ENCODE assay signal across 29 mouse cellular contexts in the genomic region with DNA sequence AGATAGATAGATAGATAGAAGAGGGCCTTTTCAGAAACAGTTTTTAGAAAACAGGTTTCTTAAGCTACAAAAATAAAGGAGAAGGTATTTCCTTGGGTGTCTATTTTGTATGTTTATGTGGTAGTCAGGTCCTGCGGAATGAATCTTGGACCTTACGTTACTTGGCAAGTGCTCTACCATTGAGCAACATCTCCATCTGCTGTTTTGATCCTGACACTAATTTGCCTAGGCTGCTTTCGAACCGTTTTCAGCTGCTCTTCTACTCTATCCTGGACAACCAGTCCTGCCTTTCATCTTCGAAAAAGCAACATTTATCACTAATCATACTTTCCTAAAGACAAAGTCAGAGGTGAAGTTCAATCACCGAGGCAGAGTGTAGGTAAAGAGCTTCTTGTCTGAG. TPM values are rescaled to one million over a fixed set of nuclear protein-coding genes. Genes with fewer than 3 reads are reported as not detected.
"Had no signal": no experiment of that assay in that cellular context is flagged by ENCODE, and none has a peak within 500 bp of the region (broad histone marks: within the 10 kb centered on the region; RNA-seq: fewer than 3 reads in every experiment).

No protein-coding gene starts in this region.

- H3K9me3 ChIP-seq: midbrain, embryonic 13.5 days; neural tube, embryonic 13.5 days; stomach, embryonic 15.5 days had no signal

- H3K27ac ChIP-seq: kidney, postnatal 0 days; left cerebral cortex, adult 2 months; liver, embryonic 13.5 days; midbrain, embryonic 10.5 days; midbrain, embryonic 13.5 days; neural tube, embryonic 13.5 days; stomach, embryonic 15.5 days had no signal

- H3K9ac ChIP-seq: liver, embryonic 13.5 days; lung, embryonic 14.5 days; midbrain, embryonic 13.5 days; neural tube, embryonic 13.5 days; stomach, embryonic 15.5 days had no signal

- H3K4me3 ChIP-seq: left cerebral cortex, adult 2 months; liver, embryonic 13.5 days; megakaryocyte, embryonic 14.5 days; midbrain, embryonic 10.5 days; midbrain, embryonic 13.5 days; myocyte; neural tube, embryonic 13.5 days; stomach, embryonic 15.5 days had no signal

- H3K4me1 ChIP-seq: neural tube, embryonic 13.5 days; stomach, embryonic 15.5 days had no signal

- DNase-seq: kidney, adult 18-20 months; kidney, adult 9 months; kidney, postnatal 36 days; layer of hippocampus, postnatal 36 days; liver, embryonic 13.5 days; lung, embryonic 14.5 days; lung, postnatal 10 days; retina, postnatal 1 day; right cerebral cortex, postnatal 25 days; spleen, adult 18-20 months; thymus, adult 18-20 months; thymus, postnatal 36 days had no signal

- H3K4me2 ChIP-seq: liver, embryonic 13.5 days; lung, embryonic 14.5 days; midbrain, embryonic 13.5 days; neural tube, embryonic 13.5 days; stomach, embryonic 15.5 days had no signal

- H3K27me3 ChIP-seq: liver, embryonic 13.5 days; megakaryocyte, embryonic 14.5 days; midbrain, embryonic 13.5 days; neural tube, embryonic 13.5 days; stomach, embryonic 15.5 days had no signal

- ATAC-seq: midbrain, embryonic 13.5 days; midbrain, embryonic 16.5 days had no signal

RNA-seq across cellular contexts. Expression of a gene that starts 18.6 kb away (rescaled TPM):
- total RNA-seq: layer of hippocampus, adult 8-10 months; layer of hippocampus, postnatal 10 days; layer of hippocampus, postnatal 36 days; left cerebral cortex, adult 2 months; left cerebral cortex, postnatal 10 days; left cerebral cortex, postnatal 36 days had no signal
- polyA plus RNA-seq: kidney, postnatal 0 days; limb, embryonic 11.5 days; liver, embryonic 16.5 days; lung, embryonic 14.5 days; midbrain, embryonic 10.5 days; midbrain, embryonic 13.5 days; midbrain, embryonic 16.5 days; myocyte; neural tube, embryonic 13.5 days; testis, adult 2 months; urinary bladder, adult 2 months had no signal
